Comparison of ENCODE assay signal across 9 mouse cellular contexts in the genomic region with DNA sequence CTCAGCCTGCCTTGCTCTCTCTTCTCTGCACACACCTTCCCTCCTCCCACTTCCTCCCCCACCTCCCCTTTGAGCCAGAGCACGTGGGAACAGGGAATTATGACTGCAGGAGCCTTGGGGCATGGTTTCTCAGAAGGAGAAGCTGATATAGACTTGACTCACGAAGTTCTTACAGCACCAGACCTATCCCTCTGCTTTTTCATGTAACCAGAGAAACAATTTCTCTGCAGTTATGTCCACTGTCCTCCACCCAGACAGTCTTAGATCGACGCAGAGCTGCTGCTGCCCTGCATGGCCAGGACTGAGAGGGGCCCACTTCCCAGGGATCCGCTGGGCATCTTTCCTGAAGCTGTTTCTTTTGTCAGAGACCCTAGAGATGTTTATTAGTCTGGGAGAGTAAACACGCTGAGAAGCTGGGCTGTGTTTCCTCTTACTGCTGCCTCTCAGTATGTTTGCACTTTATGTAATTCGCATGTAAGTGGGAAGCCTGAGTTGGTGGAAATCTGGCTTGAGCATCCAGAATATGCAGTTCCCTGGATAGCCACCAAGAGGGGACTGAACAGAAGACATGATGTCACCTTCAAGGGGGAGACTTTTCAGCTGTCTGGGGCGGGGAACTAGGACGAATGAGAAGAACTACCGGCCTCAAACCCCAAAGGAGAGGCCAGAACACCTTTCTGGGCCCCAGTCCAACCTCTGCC. TPM values are rescaled to one million over a fixed set of nuclear protein-coding genes. Genes with fewer than 3 reads are reported as not detected.
DNase-seq lines count a peak whose midpoint lies in the region; ATAC-seq and TF ChIP-seq lines count a peak whose summit lies in the region.
"Had no signal": no experiment of that assay in that cellular context is flagged by ENCODE, and none has a peak within 500 bp of the region (broad histone marks: within the 10 kb centered on the region; RNA-seq: fewer than 3 reads in every experiment).

No protein-coding gene starts in this region.

- H3K27me3 ChIP-seq in heart, embryonic 14.5 days (ENCODE audit: control insufficient read depth, insufficient read depth, low read length), result 0 out of 2 replicates have a peak, but pooled peaks cover 2% of the 10 kb centered on the region
- 0 out of 2 replicates have a peak, but pooled peaks cover 9% of the 10 kb centered on the region for H3K27me3 ChIP-seq in hindbrain, embryonic 13.5 days
- H3K27me3 ChIP-seq in limb, embryonic 10.5 days (ENCODE audit: low read depth, poor library complexity, severe bottlenecking), result peaks cover 16% of the 10 kb centered on the region
- H3K27me3 ChIP-seq in stomach, embryonic 16.5 days (ENCODE audit: control insufficient read depth, insufficient read depth, low read length), result no peaks in the 10 kb centered on the region

- ATAC-seq in heart, embryonic 14.5 days (ENCODE audit: insufficient number of reproducible peaks, insufficient read depth, low FRiP score, low read depth), result no peak
- ATAC-seq in hindbrain, embryonic 13.5 days (ENCODE audit: low FRiP score), result peak; percentile 12; the same call in 1 of the 2 replicates
- peak; percentile 52; the same call in 1 of the 2 replicates for ATAC-seq in stomach, embryonic 16.5 days (ENCODE audit: insufficient read depth, low FRiP score)
- ATAC-seq in CD4-positive, CD25-positive, alpha-beta regulatory T cell, adult 4 months, result no peak

- H3K4me2 ChIP-seq in heart, embryonic 14.5 days (ENCODE audit: low read length), result no peak overlapping the region
- H3K4me2 ChIP-seq in hindbrain, embryonic 13.5 days, result no peak overlapping the region
- no peak overlapping the region for H3K4me2 ChIP-seq in stomach, embryonic 16.5 days (ENCODE audit: low read depth, low read length)
- H3K4me2 ChIP-seq: midbrain, embryonic 12.5 days had no signal

- intact Hi-C loops in heart, postnatal 36 days (cut with DNase I), result no loop called here

- H3K27ac ChIP-seq in heart, embryonic 14.5 days (replicated peaks in 1 of 2; ENCODE audit: control insufficient read depth in 1 of 2, insufficient read depth in 1 of 2, low read depth in 2 of 2, low read length in 2 of 2), result 0 out of 4 replicates have a peak overlapping the region, but pooled peaks have one; percentile 3 to 32
- peak overlapping the region; percentile 58 for H3K27ac ChIP-seq in hindbrain, embryonic 13.5 days
- H3K27ac ChIP-seq in limb, embryonic 10.5 days, result peak overlapping the region; percentile 64
- peak overlapping the region; percentile 54 for H3K27ac ChIP-seq in stomach, embryonic 16.5 days (ENCODE audit: low read length)
- H3K27ac ChIP-seq: midbrain, embryonic 12.5 days had no signal

- 35% methylated on average over 10 of the region's 10 CpGs for whole genome bisulfite sequencing in heart, embryonic 14.5 days
- WGBS in hindbrain, embryonic 13.5 days, result 35% methylated on average over 10 of the region's 10 CpGs
- WGBS in limb, embryonic 10.5 days, result 29% methylated on average over 10 of the region's 10 CpGs
- 18% methylated on average over 10 of the region's 10 CpGs for WGBS in stomach, embryonic 16.5 days

- H3K4me1 ChIP-seq in heart, embryonic 14.5 days (ENCODE audit: control insufficient read depth in 2 of 2, insufficient read depth in 2 of 2, low read length in 2 of 2), result peaks cover 12 to 14% of the 10 kb centered on the region in 2 experiments
- H3K4me1 ChIP-seq in hindbrain, embryonic 13.5 days (replicated peaks), result peaks cover 21% of the 10 kb centered on the region
- peaks cover 29% of the 10 kb centered on the region for H3K4me1 ChIP-seq in limb, embryonic 10.5 days
- H3K4me1 ChIP-seq in stomach, embryonic 16.5 days (ENCODE audit: control insufficient read depth, insufficient read depth, low read length), result peaks cover 20% of the 10 kb centered on the region

- H3K4me3 ChIP-seq in heart, embryonic 14.5 days (ENCODE audit: control insufficient read depth in 1 of 2, insufficient read depth in 1 of 2, low read depth in 1 of 2, low read length in 2 of 2), result no peak overlapping the region
- no peak overlapping the region for H3K4me3 ChIP-seq in hindbrain, embryonic 13.5 days
- H3K4me3 ChIP-seq in limb, embryonic 10.5 days, result no peak overlapping the region
- H3K4me3 ChIP-seq in stomach, embryonic 16.5 days (replicated peaks; ENCODE audit: low read length), result no peak overlapping the region
- H3K4me3 ChIP-seq: midbrain, embryonic 12.5 days had no signal

- TF ChIP-seq CTCF in brain, embryonic 14.5 days (IDR thresholded peaks at IDR 0.05; ENCODE audit: borderline replicate concordance, extremely low read depth, insufficient read depth, insufficient read length), result 0 out of 2 replicates have a peak, but pooled peaks have one; percentile 4

- no peaks in the 10 kb centered on the region for H3K36me3 ChIP-seq in heart, embryonic 14.5 days (ENCODE audit: control insufficient read depth, insufficient read depth, low read length)
- no peaks in the 10 kb centered on the region for H3K36me3 ChIP-seq in hindbrain, embryonic 13.5 days
- H3K36me3 ChIP-seq in limb, embryonic 10.5 days, result no peaks in the 10 kb centered on the region
- H3K36me3 ChIP-seq in stomach, embryonic 16.5 days (ENCODE audit: control insufficient read depth, insufficient read depth, low read length), result no peaks in the 10 kb centered on the region
- H3K36me3 ChIP-seq: midbrain, embryonic 12.5 days had no signal

- no peak for TF ChIP-seq POLR2A in brain, embryonic 14.5 days (IDR thresholded peaks at IDR 0.05; ENCODE audit: borderline replicate concordance, extremely low read depth, insufficient read depth, insufficient read length, poor library complexity, severe bottlenecking)

- DNase-seq in heart, postnatal 36 days, result no peak
- DNase-seq in brain, embryonic 14.5 days (ENCODE audit: low read depth), result peak; percentile 58
- no peak for DNase-seq in limb, embryonic 10.5 days (ENCODE audit: low spot score)
- DNase-seq in urinary bladder, postnatal 25 days (ENCODE audit: low spot score), result no peak

- H3K9ac ChIP-seq in heart, embryonic 14.5 days (ENCODE audit: low read length), result no peak overlapping the region
- H3K9ac ChIP-seq in hindbrain, embryonic 13.5 days, result no peak overlapping the region
- H3K9ac ChIP-seq in stomach, embryonic 16.5 days (ENCODE audit: low read length), result 0 out of 2 replicates have a peak overlapping the region, but pooled peaks have one; percentile 5
- H3K9ac ChIP-seq: midbrain, embryonic 12.5 days had no signal

- H3K9me3 ChIP-seq in heart, embryonic 14.5 days (ENCODE audit: control insufficient read depth, low read length), result no peaks in the 10 kb centered on the region
- H3K9me3 ChIP-seq in hindbrain, embryonic 13.5 days, result no peaks in the 10 kb centered on the region
- no peaks in the 10 kb centered on the region for H3K9me3 ChIP-seq in limb, embryonic 10.5 days (replicated peaks)
- no peaks in the 10 kb centered on the region for H3K9me3 ChIP-seq in stomach, embryonic 16.5 days (replicated peaks; ENCODE audit: control insufficient read depth, low read length)
- H3K9me3 ChIP-seq: midbrain, embryonic 12.5 days had no signal

RNA-seq across cellular contexts. Expression of a gene that starts 55.1 kb away (rescaled TPM):
- 565 and 616 TPM in 2 replicates for polyA plus RNA-seq in heart, embryonic 14.5 days (2014; fragmentation: Nextera tagmentation; extraction: Ambion mirVana)
- total RNA-seq in heart, postnatal 36 days (2021), result 100 to 1,000 TPM; 133 to 154 TPM
- polyA plus RNA-seq in brain, embryonic 14.5 days (2012; rRNA removed), result 919 and 1,119 TPM in 2 replicates
- polyA plus RNA-seq in hindbrain, embryonic 13.5 days (2015; fragmentation: Nextera tagmentation; extraction: Ambion mirVana), result 2,223 and 2,271 TPM in 2 replicates
- 1,008 and 1,019 TPM in 2 replicates for polyA plus RNA-seq in limb, embryonic 10.5 days (2016; fragmentation: Nextera tagmentation; extraction: Ambion mirVana)
- polyA plus RNA-seq in stomach, embryonic 16.5 days (2015; fragmentation: Nextera tagmentation; extraction: Ambion mirVana), result 948 and 1,017 TPM in 2 replicates
- polyA plus RNA-seq in CD4-positive, CD25-positive, alpha-beta regulatory T cell, adult 4 months (2017; shearing (Covaris generic)), result 100 to 1,000 TPM; 533 to 583 TPM

Comparison
In these comparisons a context has a peak if more than half of its experiments do, and no peak if none do; other contexts are left out.
1. ATAC-seq: peak in hindbrain, embryonic 13.5 days (single experiment) and stomach, embryonic 16.5 days (single experiment); none in heart, embryonic 14.5 days (single experiment) and CD4-positive, CD25-positive, alpha-beta regulatory T cell, adult 4 months (single experiment).
2. Peak in every context shown above with its lines, with median percentiles within 50 percentile points of each other: H3K27ac ChIP-seq.